Mouse (Mus musculus) MEL (cell line): ENCODE data around the gene Rfc4.

Experiments used
- CHD2 ChIP-seq: IDR thresholded peaks from 2 replicates; pipeline ENCODE4 v1.6.1; 2011; ENCODE audit warnings: low read length, improper control_type of control experiment
- CTCF ChIP-seq, 3 experiments: IDR thresholded peaks in 2 of 3; conservative IDR thresholded peaks in 1 of 3; 2 replicates each; pipeline ENCODE4 v1.5.1; 2011 to 2012; ENCODE audit warnings: low read length in 3 of 3, low read depth in 2 of 3, mild to moderate bottlenecking in 2 of 3, improper control_type of control experiment in 1 of 3, inconsistent platforms in 1 of 3, mixed read lengths in 1 of 3, moderate library complexity in 1 of 3; ENCODE audit not compliant: control insufficient read depth in 1 of 3, insufficient read depth in 1 of 3, poor library complexity in 1 of 3, severe bottlenecking in 1 of 3
- E2F4 ChIP-seq: IDR thresholded peaks from 2 replicates; pipeline ENCODE4 v1.6.1; 2011; ENCODE audit warnings: low read depth, low read length, improper control_type of control experiment, borderline replicate concordance
- GABPA ChIP-seq: IDR thresholded peaks from 2 replicates; pipeline ENCODE4 v1.6.1; 2012; ENCODE audit warnings: low read depth, mild to moderate bottlenecking, inconsistent platforms, low read length, improper control_type of control experiment, moderate library complexity
- HCFC1 ChIP-seq: IDR thresholded peaks from 2 replicates; pipeline ENCODE4 v1.6.1; 2012; ENCODE audit warnings: low read depth, mild to moderate bottlenecking, inconsistent platforms, low read length, improper control_type of control experiment, moderate library complexity
- JUND ChIP-seq: IDR thresholded peaks from 2 replicates; pipeline ENCODE4 v1.6.1; 2011; ENCODE audit warnings: low read depth, mild to moderate bottlenecking, improper control_type of control experiment, low read length
- MYC ChIP-seq: IDR thresholded peaks from 2 replicates; pipeline ENCODE4 v1.6.1; 2011; ENCODE audit warnings: low read depth, mild to moderate bottlenecking, low read length, improper control_type of control experiment, moderate library complexity
- NELFE ChIP-seq: IDR thresholded peaks from 2 replicates; pipeline ENCODE4 v1.6.1; 2011; ENCODE audit warnings: low read depth, low read length, improper control_type of control experiment
- POLR2A ChIP-seq, 2 experiments: IDR thresholded peaks; 2 replicates each; pipeline ENCODE4 v1.6.1; 2011 to 2012; ENCODE audit warnings: low read length in 2 of 2, mild to moderate bottlenecking in 2 of 2, control low read depth in 1 of 2, improper control_type of control experiment in 1 of 2, low read depth in 1 of 2, moderate library complexity in 1 of 2; ENCODE audit not compliant: control insufficient read depth in 1 of 2, insufficient read depth in 1 of 2, poor library complexity in 1 of 2
- POLR2AphosphoS2 ChIP-seq: IDR thresholded peaks from 2 replicates; pipeline ENCODE4 v1.6.1; 2011; ENCODE audit warnings: low read length, improper control_type of control experiment
- USF1 ChIP-seq: IDR thresholded peaks from 2 replicates; pipeline ENCODE4 v1.6.1; 2014; ENCODE audit warnings: low read depth, mild to moderate bottlenecking, inconsistent platforms, low read length, improper control_type of control experiment, moderate library complexity
- ZC3H11A ChIP-seq: IDR thresholded peaks from 2 replicates; pipeline ENCODE4 v1.6.1; 2012; ENCODE audit warnings: low read depth, mild to moderate bottlenecking, inconsistent platforms, low read length, improper control_type of control experiment
- ZKSCAN1 ChIP-seq: IDR thresholded peaks from 2 replicates; pipeline ENCODE4 v1.6.1; 2012; ENCODE audit warnings: low read depth, mild to moderate bottlenecking, inconsistent platforms, low read length, improper control_type of control experiment, moderate library complexity

DNA sequence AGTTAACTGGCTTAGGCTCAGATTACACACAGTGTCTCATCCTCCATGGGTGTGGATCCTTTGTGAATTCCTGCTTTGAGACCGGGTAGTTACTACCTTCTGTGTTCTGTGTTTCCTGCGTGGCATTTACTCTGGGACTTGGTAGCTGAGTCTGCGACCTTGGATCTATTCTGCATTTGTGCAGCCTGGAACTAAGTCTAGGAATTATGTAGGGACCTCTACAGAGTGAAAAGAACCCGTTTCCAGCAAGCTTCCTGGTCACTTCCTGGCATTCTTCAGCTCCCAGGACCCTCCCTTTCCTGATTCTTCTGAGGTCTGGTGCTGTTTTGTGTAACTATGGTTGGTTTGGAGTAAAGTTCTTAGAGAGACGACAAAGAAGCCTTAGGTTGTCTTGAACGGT is 36.9 kb upstream of the Rfc4 start:
- no peak for TF ChIP-seq POLR2A (IDR thresholded peaks at IDR 0.05; ENCODE audit: control insufficient read depth in 1 of 2, insufficient read depth in 1 of 2, low read depth in 1 of 2, low read length in 2 of 2, poor library complexity in 1 of 2)
- no peak for TF ChIP-seq E2F4
- no peak for TF ChIP-seq CTCF (IDR thresholded peaks at IDR 0.05 in 2 of 3, conservative IDR thresholded peaks at IDR 0.05 in 1 of 3; ENCODE audit: control insufficient read depth in 1 of 3, insufficient read depth in 1 of 3, low read depth in 2 of 3, low read length in 3 of 3, poor library complexity in 1 of 3, severe bottlenecking in 1 of 3)
- TF ChIP-seq NELFE = no peak
- TF ChIP-seq POLR2AphosphoS2 = no peak
- TF ChIP-seq ZKSCAN1 = no peak
- TF ChIP-seq GABPA = no peak
- TF ChIP-seq HCFC1 = no peak
- TF ChIP-seq ZC3H11A = no peak
- no peak for TF ChIP-seq CHD2
- no peak for TF ChIP-seq USF1
- TF ChIP-seq JUND = no peak
- TF ChIP-seq MYC = no peak
